Mouse (Mus musculus) cortical plate, adult 2 months (tissue): ENCODE results near the gene Tas1r3.

ENCODE experiments used
- CTCF ChIP-seq: fragments of 200-500 bp; IDR thresholded peaks from 2 replicates; pipeline ENCODE4 v1.5.1; 2011; ENCODE audit warnings: mild to moderate bottlenecking, control low read depth, low read length; ENCODE audit not compliant: insufficient read depth; ENCODE audit errors: extremely low read depth
- POLR2A ChIP-seq: fragments of 200-500 bp; IDR thresholded peaks from 2 replicates; pipeline ENCODE4 v1.6.1; 2011; ENCODE audit warnings: mild to moderate bottlenecking, low read length, control low read depth; ENCODE audit not compliant: insufficient read depth; ENCODE audit errors: extremely low read depth

GRCm38 (mm10) chr4:155839483-155839910, 23.7 kb downstream of the Tas1r3 start, which contains the start of gene Mxra8:
- TF ChIP-seq POLR2A (no peak), CTCF (no peak)
